Mouse (Mus musculus) brain, embryonic 14.5 days (tissue): ENCODE data around the gene Fam171a2. TPM values are rescaled to one million over a fixed set of nuclear protein-coding genes. Genes with fewer than 3 reads are reported as not detected.

Source experiments
- DNase-seq: peaks from one replicate; pipeline ENCODE4 v3.0.0-alpha.2; 2011; ENCODE audit warnings: low read depth
- CTCF ChIP-seq: fragments of 200-500 bp; IDR thresholded peaks from 2 replicates; pipeline ENCODE4 v1.5.1; 2012; ENCODE audit warnings: inconsistent platforms, mild to moderate bottlenecking, moderate library complexity, borderline replicate concordance; ENCODE audit not compliant: insufficient read depth, insufficient read length; ENCODE audit errors: extremely low read depth
- POLR2A ChIP-seq: fragments of 200-500 bp; IDR thresholded peaks from 2 replicates; pipeline ENCODE4 v1.6.1; 2012; ENCODE audit warnings: mild to moderate bottlenecking, inconsistent platforms, borderline replicate concordance; ENCODE audit not compliant: poor library complexity, insufficient read depth, insufficient read length, severe bottlenecking; ENCODE audit errors: extremely low read depth
- polyA plus RNA-seq: library from polyadenylated mRNA; depleted of rRNA; stranded (reverse); fragments of >200 nt; gene quantifications from 2 replicates; pipeline ENCODE4 v1.2.3, GENCODE M21; 2012

Gene Fam171a2
- polyA plus RNA-seq, 1 experiment = 276 TPM

DNA sequence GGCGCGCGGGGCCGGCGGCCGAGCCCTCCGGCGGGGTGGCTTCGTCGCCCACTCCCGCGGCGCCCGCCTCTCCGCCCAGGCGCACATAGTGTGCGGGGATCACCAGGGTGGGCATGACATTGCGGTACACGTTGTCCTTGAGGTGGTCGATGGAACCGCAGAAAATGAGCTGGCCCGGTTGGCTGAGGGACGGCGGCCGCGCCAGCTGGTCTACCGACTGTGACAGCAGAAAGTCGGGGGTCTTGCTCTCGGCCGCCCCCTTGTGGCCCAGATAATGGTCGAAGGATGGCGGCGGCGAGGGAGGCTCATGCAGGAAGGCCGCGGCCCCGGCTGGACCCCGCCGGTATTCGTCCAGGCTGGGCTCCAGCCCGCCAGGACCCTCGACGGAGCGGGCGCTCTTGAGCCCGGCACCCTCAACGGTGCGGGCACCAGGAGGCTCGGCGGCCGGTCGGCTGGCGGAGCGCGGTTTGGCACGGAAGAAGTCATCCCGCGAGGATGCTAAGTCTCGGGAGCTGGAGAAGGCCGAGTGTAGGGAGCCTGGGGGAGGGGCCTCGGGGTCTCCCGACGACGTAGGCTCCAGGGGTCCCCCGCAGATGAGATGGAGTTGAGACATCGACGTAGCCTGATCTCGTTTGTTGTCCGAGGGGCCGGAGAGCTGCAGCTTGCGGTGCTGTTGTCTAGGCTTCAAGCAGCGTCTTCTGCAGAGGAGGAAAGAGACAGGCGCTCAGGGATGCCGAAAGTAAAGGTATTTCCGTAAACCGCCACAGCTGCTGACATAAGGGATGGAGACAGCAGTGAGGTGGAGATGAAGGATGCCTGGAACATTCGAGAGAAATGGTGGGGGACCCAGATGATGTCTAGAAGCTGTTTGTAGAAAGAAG is 9.0 kb downstream of the Fam171a2 start:
- TF ChIP-seq CTCF = peak; percentile 76
- no peak for TF ChIP-seq POLR2A
- DNase-seq = peak; percentile 89

DNA sequence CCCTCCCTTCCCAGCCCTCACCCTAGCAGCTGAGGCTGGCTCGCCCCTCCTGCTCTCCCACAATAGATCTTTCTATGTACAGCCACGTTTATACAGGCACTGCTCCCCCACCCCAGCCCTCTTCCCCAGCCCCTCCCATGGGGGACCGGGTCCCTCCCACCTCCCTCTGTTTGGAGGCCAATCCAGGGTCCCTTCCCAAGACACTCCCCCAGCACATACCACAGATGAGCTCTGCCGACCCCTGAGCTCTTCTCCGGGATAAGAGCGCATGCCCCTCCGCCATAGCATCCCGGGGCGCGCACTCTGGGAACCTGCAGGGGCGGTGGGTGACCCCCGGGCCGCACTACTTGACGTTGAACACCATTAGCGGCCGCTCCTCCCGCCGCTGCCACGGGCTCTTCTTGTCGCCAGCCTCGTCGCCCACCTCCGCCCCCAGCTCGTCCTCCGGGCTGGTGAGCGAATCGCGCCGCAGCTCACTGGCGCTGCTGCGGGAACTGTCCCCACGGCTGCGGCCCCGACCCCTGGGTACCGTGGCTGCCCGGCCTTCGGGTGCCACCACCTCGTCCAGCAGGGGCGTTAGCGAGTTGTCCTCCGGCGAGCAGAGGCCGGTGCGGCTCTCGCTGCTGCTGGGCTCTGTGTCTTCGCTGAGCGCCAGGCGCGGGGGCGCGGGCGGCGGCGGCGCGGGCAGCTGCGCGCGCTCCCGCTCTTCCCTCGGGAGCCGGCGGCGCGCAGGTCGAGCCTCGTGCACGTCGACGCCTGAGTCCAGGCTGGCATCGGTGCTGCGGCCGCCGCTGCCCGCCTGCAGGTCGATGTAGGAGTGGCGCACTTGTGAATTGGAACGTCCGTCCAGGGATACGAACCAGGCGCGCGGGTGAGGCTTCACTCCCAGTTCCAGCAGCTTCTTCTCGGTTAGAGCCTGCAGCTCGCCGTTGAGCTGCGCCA is 10.1 kb downstream of the Fam171a2 start:
- peak; percentile 73 for DNase-seq
- TF ChIP-seq CTCF (peak; percentile 27; the same call in 1 of the 2 replicates), POLR2A (no peak)

DNA sequence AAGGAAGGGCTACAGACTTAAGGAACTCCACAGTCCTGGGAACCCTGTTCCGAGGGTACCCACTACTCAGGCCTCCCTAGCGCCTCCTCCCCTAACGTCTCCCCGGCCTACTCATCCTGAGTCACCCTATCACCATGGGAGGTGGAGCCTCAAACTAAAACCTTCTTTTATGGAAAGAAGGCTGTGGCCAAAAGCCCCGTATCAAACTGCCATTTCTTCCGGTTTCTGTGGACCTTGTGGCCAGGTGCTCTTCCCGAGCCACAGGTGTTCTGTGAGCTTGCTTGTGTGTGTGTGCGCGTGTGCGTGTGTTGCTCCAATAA is 11.1 kb downstream of the Fam171a2 start:
- no peak for DNase-seq
- TF ChIP-seq CTCF = no peak

DNA sequence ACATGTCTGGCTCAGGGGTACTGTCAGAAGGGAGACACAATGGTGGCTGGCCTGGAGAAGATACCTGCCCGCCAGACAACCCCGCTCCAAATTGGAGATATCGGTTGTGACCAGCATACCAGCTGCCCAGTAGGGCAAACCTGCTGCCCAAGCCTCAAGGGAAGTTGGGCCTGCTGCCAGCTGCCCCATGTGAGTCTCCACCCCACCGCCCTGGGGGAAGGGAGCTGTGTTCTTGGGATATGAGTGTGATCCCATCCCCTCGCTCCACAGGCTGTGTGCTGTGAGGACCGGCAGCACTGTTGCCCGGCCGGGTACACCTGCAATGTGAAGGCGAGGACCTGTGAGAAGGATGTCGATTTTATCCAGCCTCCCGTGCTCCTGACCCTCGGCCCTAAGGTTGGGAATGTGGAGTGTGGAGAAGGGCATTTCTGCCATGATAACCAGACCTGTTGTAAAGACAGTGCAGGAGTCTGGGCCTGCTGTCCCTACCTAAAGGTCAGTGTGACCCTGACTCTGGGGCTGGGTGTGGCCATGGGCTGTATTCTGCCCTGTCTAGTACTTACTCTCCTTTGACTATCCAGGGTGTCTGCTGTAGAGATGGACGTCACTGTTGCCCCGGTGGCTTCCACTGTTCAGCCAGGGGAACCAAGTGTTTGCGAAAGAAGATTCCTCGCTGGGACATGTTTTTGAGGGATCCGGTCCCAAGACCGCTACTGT is 11.6 kb downstream of the Fam171a2 start:
- no peak for DNase-seq
- TF ChIP-seq CTCF = no peak
- TF ChIP-seq POLR2A = no peak

DNA sequence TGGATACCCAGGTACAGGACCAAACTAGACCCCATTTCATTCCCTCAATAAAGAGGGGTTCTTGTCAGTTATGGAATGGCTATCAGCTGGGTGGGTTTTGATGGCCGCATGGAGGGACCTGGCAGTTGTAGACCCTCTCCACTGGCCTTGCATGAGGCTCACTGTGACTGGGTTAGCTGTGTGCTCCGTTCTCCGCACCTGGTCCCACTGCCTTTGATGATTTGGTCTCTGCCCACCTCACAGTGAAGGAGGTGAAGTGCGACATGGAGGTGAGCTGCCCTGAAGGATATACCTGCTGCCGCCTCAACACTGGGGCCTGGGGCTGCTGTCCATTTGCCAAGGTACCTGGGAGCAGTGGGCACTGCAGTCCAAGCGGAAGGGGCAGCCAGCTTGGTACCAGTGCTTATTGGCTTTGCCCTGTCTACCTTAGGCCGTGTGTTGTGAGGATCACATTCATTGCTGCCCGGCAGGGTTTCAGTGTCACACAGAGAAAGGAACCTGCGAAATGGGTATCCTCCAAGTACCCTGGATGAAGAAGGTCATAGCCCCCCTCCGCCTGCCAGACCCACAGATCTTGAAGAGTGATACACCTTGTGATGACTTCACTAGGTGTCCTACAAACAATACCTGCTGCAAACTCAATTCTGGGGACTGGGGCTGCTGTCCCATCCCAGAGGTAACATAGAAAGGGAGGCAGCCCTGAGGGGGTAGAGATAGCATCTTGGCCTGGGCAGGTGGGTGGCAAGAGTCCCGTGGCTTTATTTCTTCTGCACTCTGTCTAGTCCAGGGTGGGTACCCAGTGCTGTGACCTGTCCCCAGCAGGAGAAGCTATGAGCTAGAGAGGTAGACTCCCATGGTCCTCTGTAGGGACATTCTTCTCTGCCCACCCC is 12.4 kb downstream of the Fam171a2 start:
- no peak for TF ChIP-seq POLR2A
- TF ChIP-seq CTCF = no peak
- DNase-seq = no peak

DNA sequence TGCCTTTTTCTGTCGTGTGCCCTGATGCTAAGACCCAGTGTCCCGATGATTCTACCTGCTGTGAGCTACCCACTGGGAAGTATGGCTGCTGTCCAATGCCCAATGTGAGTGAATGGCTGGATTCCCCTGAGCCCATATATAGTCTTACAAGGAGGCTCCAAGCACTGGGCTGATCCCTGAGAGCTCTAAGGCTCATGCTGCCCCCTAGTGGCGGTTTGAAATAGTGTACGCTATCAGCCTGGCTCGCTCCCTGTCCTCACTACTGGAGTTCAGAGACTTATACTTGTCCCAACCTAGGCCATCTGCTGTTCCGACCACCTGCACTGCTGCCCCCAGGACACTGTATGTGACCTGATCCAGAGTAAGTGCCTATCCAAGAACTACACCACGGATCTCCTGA is 13.1 kb downstream of the Fam171a2 start:
- peak; percentile 92 for DNase-seq
- TF ChIP-seq POLR2A = no peak
- TF ChIP-seq CTCF = peak; percentile 92

DNA sequence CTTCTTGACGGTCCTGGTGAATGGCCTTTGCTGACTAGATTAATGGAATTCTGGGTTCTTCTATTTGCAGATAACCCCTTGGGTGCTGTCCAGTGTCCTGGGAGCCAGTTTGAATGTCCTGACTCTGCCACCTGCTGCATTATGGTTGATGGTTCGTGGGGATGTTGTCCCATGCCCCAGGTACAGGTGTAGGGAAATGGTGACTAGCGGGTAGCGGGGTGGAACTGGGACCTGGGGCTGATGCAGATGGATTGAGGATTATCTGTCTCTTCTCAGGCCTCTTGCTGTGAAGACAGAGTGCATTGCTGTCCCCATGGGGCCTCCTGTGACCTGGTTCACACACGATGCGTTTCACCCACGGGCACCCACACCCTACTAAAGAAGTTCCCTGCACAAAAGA is 13.6 kb downstream of the Fam171a2 start:
- DNase-seq = no peak
- TF ChIP-seq CTCF (no peak), POLR2A (no peak)

DNA sequence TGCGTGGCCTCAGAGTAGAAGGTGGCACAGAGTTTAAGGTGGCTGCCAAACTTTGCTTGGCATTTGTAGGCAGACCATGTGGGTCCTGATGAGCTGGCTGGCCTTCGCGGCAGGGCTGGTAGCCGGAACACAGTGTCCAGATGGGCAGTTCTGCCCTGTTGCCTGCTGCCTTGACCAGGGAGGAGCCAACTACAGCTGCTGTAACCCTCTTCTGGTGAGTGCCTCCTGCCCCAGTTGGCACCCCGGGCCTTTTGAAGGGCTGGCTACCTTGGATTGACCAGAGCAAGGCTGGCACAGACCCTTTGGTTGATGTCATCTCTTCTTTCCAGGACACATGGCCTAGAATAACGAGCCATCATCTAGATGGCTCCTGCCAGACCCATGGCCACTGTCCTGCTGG is 14.6 kb downstream of the Fam171a2 start:
- DNase-seq = no peak
- TF ChIP-seq POLR2A = no peak
- TF ChIP-seq CTCF = no peak

DNA sequence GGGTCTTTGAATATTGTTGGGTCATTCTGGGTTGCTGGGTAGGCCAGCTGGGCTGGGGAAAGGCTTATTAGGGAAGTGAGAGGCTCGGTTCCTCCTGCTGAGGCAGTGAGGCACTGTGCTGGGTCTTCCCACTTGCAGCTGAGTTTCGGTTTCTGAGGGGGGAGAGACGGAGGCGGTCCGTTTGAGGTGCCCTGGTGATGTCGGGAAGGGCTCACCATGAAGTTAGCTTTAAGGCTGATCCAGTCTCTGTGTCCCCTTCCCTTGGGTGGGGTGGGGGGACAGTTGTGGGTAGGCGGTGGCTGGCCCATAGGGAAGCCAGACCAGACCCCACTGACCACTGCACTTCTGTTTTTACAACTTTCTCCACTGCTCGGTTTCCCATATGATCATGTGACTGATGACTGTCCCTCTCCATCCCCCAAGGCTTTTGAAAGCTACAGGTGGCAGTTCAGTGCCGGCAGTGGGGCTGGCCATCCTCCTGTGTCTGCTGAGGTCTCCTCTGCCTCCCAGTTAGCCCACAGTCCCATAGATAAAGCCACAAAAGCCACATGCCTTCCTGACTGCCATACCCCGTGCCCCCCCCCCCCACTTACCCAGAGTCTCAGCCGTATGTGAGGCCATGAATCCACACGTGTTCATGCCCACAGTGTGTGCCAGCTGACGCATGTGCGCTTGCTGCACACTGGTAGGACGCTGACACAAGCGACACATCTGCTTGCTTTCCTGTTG is 15.2 kb downstream of the Fam171a2 start:
- DNase-seq = no peak
- TF ChIP-seq POLR2A (no peak), CTCF (no peak)

DNA sequence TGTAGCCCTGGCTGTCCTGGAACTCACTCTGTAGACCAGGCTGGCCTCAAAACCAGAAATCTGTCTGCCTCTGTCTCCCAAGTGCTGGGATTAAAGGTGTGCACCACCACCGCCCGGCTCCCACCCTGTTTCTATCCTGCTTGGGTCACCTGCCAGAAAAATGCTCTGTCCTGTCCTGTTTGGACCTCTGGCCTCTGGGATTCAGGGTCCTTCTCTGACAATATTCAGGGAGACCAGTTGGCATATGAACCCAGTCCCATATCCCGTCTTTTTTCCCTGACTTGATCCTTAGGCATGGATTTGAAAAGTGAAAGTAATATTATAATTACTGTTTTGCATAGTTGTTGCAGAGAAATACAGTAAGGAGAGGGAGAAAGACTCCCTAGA is 15.8 kb downstream of the Fam171a2 start:
- TF ChIP-seq POLR2A (no peak), CTCF (no peak)
- DNase-seq = no peak

DNA sequence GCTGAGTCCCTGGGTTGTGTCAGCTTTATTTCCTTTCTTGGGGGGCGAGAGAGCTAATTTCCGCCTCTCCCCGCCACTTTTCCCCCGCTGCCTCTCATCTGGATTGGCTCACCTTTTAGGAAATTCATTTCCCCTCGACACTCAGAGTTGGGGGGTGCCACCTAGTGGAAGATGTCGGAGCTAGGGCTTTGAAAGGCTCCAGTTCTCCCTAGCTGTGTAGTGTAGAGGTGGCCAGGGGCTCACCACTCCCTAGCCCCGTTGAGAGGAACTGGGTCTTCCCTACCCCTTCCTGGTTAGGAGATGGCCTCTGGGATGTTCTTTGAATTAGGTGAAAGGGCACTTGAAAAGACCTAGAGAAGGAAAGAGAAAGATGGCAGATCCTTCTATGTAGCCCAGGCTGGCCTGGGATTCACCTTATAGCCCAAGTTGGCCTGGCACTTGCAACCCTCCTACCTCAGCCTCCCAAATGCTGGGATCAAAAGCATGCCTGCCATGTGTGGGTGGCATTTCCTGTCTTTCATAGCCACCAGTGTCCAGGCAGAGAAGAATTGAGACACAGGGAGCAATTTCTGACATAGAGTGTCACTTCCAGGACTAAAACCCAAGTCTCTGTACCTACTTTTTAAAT is 16.4 kb downstream of the Fam171a2 start:
- TF ChIP-seq POLR2A (no peak), CTCF (peak; percentile 79)
- peak; percentile 86 for DNase-seq
